Mouse (Mus musculus): ENCODE data around the gene Git2. TPM values are rescaled to one million over a fixed set of nuclear protein-coding genes. Genes with fewer than 3 reads are reported as not detected.
A peak's percentile ranks its signal among the peaks of the same experiment; 100 is the strongest.

Git2 gene
- total and polyA plus RNA-seq, 3 experiments, result 24.0 to 71.7 (median 64.9) TPM

GRCm38 (mm10) chr5:114696939-114697338, 78.4 kb downstream of the Git2 start:
- DNase-seq (ENCODE audit: low read depth, low spot score), result peak; percentile 96
- peaks cover 0 to 8% of the 10 kb centered on the region in 2 experiments; a peak in 2 of 4 replicates for H3K36me3 ChIP-seq (ENCODE audit: control insufficient read depth in 1 of 2, insufficient read depth in 2 of 2, low read length in 2 of 2)
- peak overlapping the region; percentile 50 for H3K27ac ChIP-seq (ENCODE audit: control insufficient read depth, low read depth, low read length)
- no peaks in the 10 kb centered on the region for H3K79me2 ChIP-seq (ENCODE audit: control insufficient read depth, insufficient read depth, low read length, poor library complexity)
- H3K9me3 ChIP-seq (replicated peaks; ENCODE audit: insufficient read depth, low read length), result no peaks in the 10 kb centered on the region
- peak overlapping the region; percentile 81 for H3K9ac ChIP-seq (ENCODE audit: control insufficient read depth, low read depth, low read length, poor library complexity, severe bottlenecking)
- TF ChIP-seq TBP (IDR thresholded peaks at IDR 0.05; ENCODE audit: low read depth, low read length) (peak; percentile 95), MAX (IDR thresholded peaks at IDR 0.05; ENCODE audit: low read length) (peak; percentile 44; the same call in 1 of the 2 replicates), SIN3A (IDR thresholded peaks at IDR 0.05; ENCODE audit: low read length) (peak; percentile 36), CHD1 (IDR thresholded peaks at IDR 0.05; ENCODE audit: low read depth, low read length) (no peak), POLR2AphosphoS2 (IDR thresholded peaks at IDR 0.05; ENCODE audit: low read length) (peak; percentile 85; the same call in 1 of the 2 replicates), ETS1 (IDR thresholded peaks at IDR 0.05; ENCODE audit: low read depth, low read length) (no peak), TCF12 (IDR thresholded peaks at IDR 0.05; ENCODE audit: low read depth, low read length) (peak; percentile 45), NRF1 (IDR thresholded peaks at IDR 0.05; ENCODE audit: insufficient read depth, low read depth, low read length, poor library complexity, severe bottlenecking) (peak; percentile 70), NELFE (IDR thresholded peaks at IDR 0.05; ENCODE audit: low read depth, low read length) (peak; percentile 87), ZMIZ1 (IDR thresholded peaks at IDR 0.05; ENCODE audit: low read depth, low read length) (0 out of 2 replicates have a peak, but pooled peaks have one; percentile 62), HCFC1 (IDR thresholded peaks at IDR 0.05; ENCODE audit: low read depth, low read length) (0 out of 2 replicates have a peak, but pooled peaks have one; percentile 12), MYC (IDR thresholded peaks at IDR 0.05; ENCODE audit: low read depth, low read length) (peak; percentile 63; the same call in 1 of the 2 replicates), MEF2A (IDR thresholded peaks at IDR 0.05; ENCODE audit: extremely low read depth, insufficient replicate concordance, low read depth, low read length, poor library complexity, severe bottlenecking) (no peak), MXI1 (IDR thresholded peaks at IDR 0.05; ENCODE audit: low read depth, low read length) (peak; percentile 59), POLR2A (IDR thresholded peaks at IDR 0.05; ENCODE audit: control insufficient read depth in 1 of 2, insufficient read depth in 1 of 2, low read depth in 1 of 2, low read length in 2 of 2, poor library complexity in 1 of 2) (peak; percentile 61 to 90; a peak in 3 of 4 replicates)
- peaks cover 0 to 2% of the 10 kb centered on the region in 2 experiments; a peak in 1 of 4 replicates for H3K27me3 ChIP-seq (ENCODE audit: control insufficient read depth in 1 of 2, insufficient read depth in 2 of 2, low read length in 2 of 2)
- H3K4me3 ChIP-seq (ENCODE audit: control insufficient read depth in 1 of 2, insufficient read depth in 1 of 2, low read depth in 2 of 2, low read length in 2 of 2), result peak overlapping the region; percentile 62 to 72
- H3K4me1 ChIP-seq (ENCODE audit: control insufficient read depth in 1 of 2, insufficient read depth in 2 of 2, low read length in 2 of 2), result peaks cover 0 to 12% of the 10 kb centered on the region in 2 experiments; a peak in 1 of 4 replicates

- no peak overlapping the region for H3K27ac ChIP-seq (ENCODE audit: control insufficient read depth, low read depth, low read length)
- peaks cover 0 to 10% of the 10 kb centered on the region in 2 experiments; a peak in 2 of 4 replicates for H3K36me3 ChIP-seq (ENCODE audit: control insufficient read depth in 1 of 2, insufficient read depth in 2 of 2, low read length in 2 of 2)
- no peaks in the 10 kb centered on the region for H3K9me3 ChIP-seq (replicated peaks; ENCODE audit: insufficient read depth, low read length)
- H3K9ac ChIP-seq (ENCODE audit: control insufficient read depth, low read depth, low read length, poor library complexity, severe bottlenecking), result no peak overlapping the region
- H3K27me3 ChIP-seq (ENCODE audit: control insufficient read depth in 1 of 2, insufficient read depth in 2 of 2, low read length in 2 of 2), result peaks cover 0 to 2% of the 10 kb centered on the region in 2 experiments; a peak in 1 of 4 replicates
- H3K4me1 ChIP-seq (ENCODE audit: control insufficient read depth in 1 of 2, insufficient read depth in 2 of 2, low read length in 2 of 2), result peaks cover 0 to 17% of the 10 kb centered on the region in 2 experiments; a peak in 1 of 4 replicates
- TF ChIP-seq ZC3H11A (IDR thresholded peaks at IDR 0.05; ENCODE audit: low read depth, low read length) (peak; percentile 29; the same call in 1 of the 2 replicates), ZNF384 (IDR thresholded peaks at IDR 0.05; ENCODE audit: low read depth, low read length) (0 out of 2 replicates have a peak, but pooled peaks have one; percentile 30), CTCF (IDR thresholded peaks at IDR 0.05 in 2 of 3, conservative IDR thresholded peaks at IDR 0.05 in 1 of 3; ENCODE audit: control insufficient read depth in 1 of 3, insufficient read depth in 1 of 3, low read depth in 2 of 3, low read length in 3 of 3, poor library complexity in 1 of 3, severe bottlenecking in 1 of 3) (peak; percentile 16 to 54 (median 20); a peak in 3 of 6 replicates), RAD21 (IDR thresholded peaks at IDR 0.05; ENCODE audit: low read depth, low read length) (peak; percentile 34), SMC3 (IDR thresholded peaks at IDR 0.05; ENCODE audit: low read depth, low read length) (peak; percentile 46), SIN3A (IDR thresholded peaks at IDR 0.05; ENCODE audit: low read length) (no peak)
- no peak overlapping the region for H3K4me3 ChIP-seq (ENCODE audit: control insufficient read depth in 1 of 2, insufficient read depth in 1 of 2, low read depth in 2 of 2, low read length in 2 of 2)
- H3K79me2 ChIP-seq (ENCODE audit: control insufficient read depth, insufficient read depth, low read length, poor library complexity), result no peaks in the 10 kb centered on the region; the same call in 1 of the 2 replicates
- DNase-seq (ENCODE audit: low read depth, low spot score), result peak; percentile 60
Observed at GRCm38 (mm10) chr5:114695775-114696174, 79.5 kb downstream of the Git2 start.
